In genomic region chr5:73292502-73293457, GRCm38 (mm10) we compare ENCODE assay signal across 8 mouse cellular contexts. TPM values are rescaled to one million over a fixed set of nuclear protein-coding genes. Genes with fewer than 3 reads are reported as not detected.
DNase-seq lines count a peak whose midpoint lies in the region; ATAC-seq and TF ChIP-seq lines count a peak whose summit lies in the region.

TSS of gene Ociad1 (plus strand) at chr5:73292784.

- peak within 1 kb of the TSS; percentile 93 for H3K27ac ChIP-seq in embryonic facial prominence, embryonic 13.5 days
- peak within 1 kb of the TSS; percentile 91 for H3K27ac ChIP-seq in kidney, adult 2 months (ENCODE audit: insufficient read depth, low read depth, low read length)
- H3K27ac ChIP-seq in limb, embryonic 12.5 days, result peak within 1 kb of the TSS; percentile 93
- H3K27ac ChIP-seq in midbrain, embryonic 15.5 days, result peak within 1 kb of the TSS; percentile 95
- H3K27ac ChIP-seq in spleen, adult 2 months (ENCODE audit: insufficient read depth, low read length), result peak within 1 kb of the TSS; percentile 93

- no peaks in the 10 kb centered on the region for H3K9me3 ChIP-seq in embryonic facial prominence, embryonic 13.5 days
- no peaks in the 10 kb centered on the region for H3K9me3 ChIP-seq in limb, embryonic 12.5 days
- H3K9me3 ChIP-seq in midbrain, embryonic 15.5 days, result no peaks in the 10 kb centered on the region

- peak; percentile 97 for DNase-seq in 3134 (ENCODE audit: extremely low read depth, insufficient read length, low spot score)
- peak; percentile 95 to 96 for DNase-seq in adrenal gland, postnatal 36 days
- peak; percentile 96 to 97 for DNase-seq in heart, adult 18-20 months
- DNase-seq in kidney, adult 2 months, result peak; percentile 98
- DNase-seq in spleen, adult 2 months (ENCODE audit: low read depth in 1 of 2, low spot score in 2 of 2), result peak; percentile 92 to 95

- peak; percentile 97 for ATAC-seq in embryonic facial prominence, embryonic 13.5 days (ENCODE audit: insufficient number of reproducible peaks, insufficient read depth, low FRiP score, low TSS enrichment, low read depth)
- ATAC-seq in limb, embryonic 12.5 days (ENCODE audit: insufficient number of reproducible peaks, insufficient read depth, low FRiP score, low TSS enrichment, low read depth), result peak; percentile 98
- ATAC-seq in midbrain, embryonic 15.5 days (replicated peaks), result peak; percentile 99

- TF ChIP-seq CTCF in kidney, adult 2 months (conservative IDR thresholded peaks at IDR 0.05; ENCODE audit: insufficient read depth, insufficient read length, low read depth, low read length), result 0 out of 2 replicates have a peak, but pooled peaks have one; percentile 1
- no peak for TF ChIP-seq CTCF in spleen, adult 2 months (IDR thresholded peaks at IDR 0.05; ENCODE audit: extremely low read depth, insufficient read depth, insufficient read length, insufficient replicate concordance)

- peak within 1 kb of the TSS; percentile 94 for H3K4me3 ChIP-seq in embryonic facial prominence, embryonic 13.5 days
- H3K4me3 ChIP-seq in kidney, adult 2 months (ENCODE audit: insufficient read depth, low read depth, low read length), result peak within 1 kb of the TSS; percentile 97
- peak within 1 kb of the TSS; percentile 93 for H3K4me3 ChIP-seq in limb, embryonic 12.5 days (replicated peaks)
- peak within 1 kb of the TSS; percentile 74 for H3K4me3 ChIP-seq in midbrain, embryonic 15.5 days
- peak within 1 kb of the TSS; percentile 97 for H3K4me3 ChIP-seq in spleen, adult 2 months (ENCODE audit: extremely low read depth, insufficient read depth, insufficient read length)

- peaks cover 12% of the 10 kb centered on the region for H3K4me1 ChIP-seq in embryonic facial prominence, embryonic 13.5 days
- H3K4me1 ChIP-seq in kidney, adult 2 months (ENCODE audit: control insufficient read depth, insufficient read depth, low read length), result peaks cover 3% of the 10 kb centered on the region; the same call in 1 of the 2 replicates
- peaks cover 8% of the 10 kb centered on the region for H3K4me1 ChIP-seq in limb, embryonic 12.5 days (replicated peaks)
- peaks cover 23% of the 10 kb centered on the region for H3K4me1 ChIP-seq in midbrain, embryonic 15.5 days
- H3K4me1 ChIP-seq in spleen, adult 2 months (ENCODE audit: control insufficient read depth, insufficient read depth, insufficient read length), result peaks cover 2% of the 10 kb centered on the region; the same call in 1 of the 2 replicates

- H3K4me2 ChIP-seq in embryonic facial prominence, embryonic 13.5 days, result peak within 1 kb of the TSS; percentile 66
- peak within 1 kb of the TSS; percentile 68 for H3K4me2 ChIP-seq in limb, embryonic 12.5 days
- peak within 1 kb of the TSS; percentile 66 for H3K4me2 ChIP-seq in midbrain, embryonic 15.5 days

- H3K9ac ChIP-seq in embryonic facial prominence, embryonic 13.5 days, result peak within 1 kb of the TSS; percentile 91
- peak within 1 kb of the TSS; percentile 87 for H3K9ac ChIP-seq in limb, embryonic 12.5 days (replicated peaks)
- H3K9ac ChIP-seq in midbrain, embryonic 15.5 days, result peak within 1 kb of the TSS; percentile 87

- peaks cover 18% of the 10 kb centered on the region for H3K36me3 ChIP-seq in embryonic facial prominence, embryonic 13.5 days
- peaks cover 3% of the 10 kb centered on the region for H3K36me3 ChIP-seq in kidney, adult 2 months (ENCODE audit: control insufficient read depth, insufficient read depth, low read length)
- peaks cover 24% of the 10 kb centered on the region for H3K36me3 ChIP-seq in limb, embryonic 12.5 days
- H3K36me3 ChIP-seq in midbrain, embryonic 15.5 days (replicated peaks), result 0 out of 2 replicates have a peak, but pooled peaks cover 8% of the 10 kb centered on the region
- peaks cover 10% of the 10 kb centered on the region for H3K36me3 ChIP-seq in spleen, adult 2 months (ENCODE audit: control insufficient read depth, insufficient read depth, low read length)

- no peaks in the 10 kb centered on the region for H3K27me3 ChIP-seq in embryonic facial prominence, embryonic 13.5 days
- H3K27me3 ChIP-seq in kidney, adult 2 months (replicated peaks; ENCODE audit: control insufficient read depth, insufficient read depth, low read length), result no peaks in the 10 kb centered on the region
- no peaks in the 10 kb centered on the region for H3K27me3 ChIP-seq in limb, embryonic 12.5 days
- no peaks in the 10 kb centered on the region for H3K27me3 ChIP-seq in midbrain, embryonic 15.5 days (replicated peaks)
- no peaks in the 10 kb centered on the region for H3K27me3 ChIP-seq in spleen, adult 2 months (ENCODE audit: control insufficient read depth, insufficient read depth, low read length)

- WGBS in embryonic facial prominence, embryonic 13.5 days, result under 1% methylated on average over 58 of the region's 58 CpGs
- under 1% methylated on average over 58 of the region's 58 CpGs for WGBS in kidney, adult 2 months
- WGBS in limb, embryonic 12.5 days, result under 1% methylated on average over 57 of the region's 58 CpGs
- under 1% methylated on average over 56 of the region's 58 CpGs for WGBS in midbrain, embryonic 15.5 days
- 1% methylated on average over 58 of the region's 58 CpGs for WGBS in spleen, adult 2 months

- TF ChIP-seq POLR2A in kidney, adult 2 months (IDR thresholded peaks at IDR 0.05; ENCODE audit: low read depth, low read length), result peak; percentile 87
- TF ChIP-seq POLR2A in spleen, adult 2 months (IDR thresholded peaks at IDR 0.05; ENCODE audit: low read depth, low read length), result peak; percentile 86

RNA-seq across cellular contexts. Expression of gene Ociad1, which starts in this region (rescaled TPM):
- 100 to 1,000 TPM; 257 to 258 TPM for total RNA-seq in adrenal gland, postnatal 36 days (2021)
- polyA plus RNA-seq in embryonic facial prominence, embryonic 13.5 days (2015; fragmentation: Nextera tagmentation; extraction: Ambion mirVana), result 216 and 225 TPM in 2 replicates
- total RNA-seq in heart, adult 18-20 months (2021), result 100 to 1,000 TPM; 259 to 269 TPM
- polyA plus RNA-seq in kidney, adult 2 months (2012; rRNA removed), result 65.6 and 75.6 TPM in 2 replicates
- 181 and 208 TPM in 2 replicates for polyA plus RNA-seq in limb, embryonic 12.5 days (2016; fragmentation: Nextera tagmentation; extraction: Ambion mirVana)
- 320 and 321 TPM in 2 replicates for polyA plus RNA-seq in midbrain, embryonic 15.5 days (2015; fragmentation: Nextera tagmentation; extraction: Ambion mirVana)
- polyA plus RNA-seq in spleen, adult 2 months (2012; rRNA removed), result 29.1 and 34.2 TPM in 2 replicates

Comparison
In these comparisons a context has a peak if more than half of its experiments do, and no peak if none do; other contexts are left out.
1. Peak in every context shown above with its lines: DNase-seq, ATAC-seq, H3K4me3 ChIP-seq and H3K27ac ChIP-seq.